Mouse (Mus musculus): ENCODE data around the gene Hsdl2. TPM values are rescaled to one million over a fixed set of nuclear protein-coding genes. Genes with fewer than 3 reads are reported as not detected.
A peak's percentile ranks its signal among the peaks of the same experiment; 100 is the strongest.

Gene Hsdl2
- polyA plus RNA-seq, 1 experiment from 2014 or later: 17.7 TPM

DNA sequence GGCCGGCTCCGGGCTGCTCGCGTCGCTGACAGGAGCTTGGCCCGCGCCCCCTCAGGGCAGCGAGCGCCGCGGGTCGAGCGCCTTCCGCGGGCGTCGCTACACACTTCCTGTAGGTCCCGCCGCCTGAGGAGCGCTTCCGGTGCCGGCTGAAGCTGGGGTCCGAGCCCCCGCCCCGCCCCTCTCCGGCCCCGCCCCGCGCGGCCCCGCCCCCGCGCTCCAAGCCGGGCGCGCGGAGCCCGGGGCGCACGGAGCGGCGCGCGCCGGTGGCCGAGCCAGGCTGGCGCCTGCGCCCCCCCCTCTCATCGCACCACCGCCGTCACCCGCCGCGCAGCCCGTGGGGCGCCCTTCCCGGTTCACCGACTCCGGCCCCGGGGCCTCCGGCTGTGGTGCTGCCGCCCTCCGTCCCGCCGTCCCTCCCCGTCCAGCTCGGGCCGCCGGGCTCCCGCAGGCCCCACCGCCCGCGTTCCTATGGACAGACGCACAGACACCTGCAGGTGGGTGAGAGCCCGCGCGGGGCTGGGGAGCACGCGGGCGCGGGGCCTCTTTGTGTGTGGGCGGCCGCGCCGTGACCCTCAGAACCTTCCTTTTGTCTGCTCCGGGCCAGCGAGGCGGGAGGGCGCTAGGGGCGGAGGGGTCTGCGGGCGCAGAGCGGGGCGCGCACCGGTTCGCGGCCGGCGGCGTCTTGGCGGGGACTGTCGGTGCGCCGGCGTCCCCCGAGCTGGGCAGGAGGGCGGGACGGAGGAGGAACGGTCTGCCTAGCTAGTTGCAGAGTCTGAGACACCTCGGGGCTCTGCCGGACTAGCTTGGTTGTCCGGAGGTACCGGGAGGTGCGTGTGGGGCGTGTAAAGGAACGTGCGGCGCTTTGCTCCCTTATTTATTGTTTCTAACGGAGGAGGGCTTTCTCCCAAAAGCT, 44.9 kb downstream of the Hsdl2 start, which contains the start of gene E130308A19Rik:
Gene E130308A19Rik (plus strand): TSS at position 214 of the 913 bp plus-strand sequence.
- no peaks in the 10 kb centered on the region for H3K4me1 ChIP-seq (ENCODE audit: insufficient read depth)
- peak within 1 kb of the TSS; percentile 87 for H3K9ac ChIP-seq
- H3K27me3 ChIP-seq (ENCODE audit: insufficient read depth, low read length): no peaks in the 10 kb centered on the region
- no peaks in the 10 kb centered on the region for H3K9me3 ChIP-seq (ENCODE audit: low read depth, low read length)
- H3K4me3 ChIP-seq (ENCODE audit: low read depth, low read length): peak within 1 kb of the TSS; percentile 87
- TF ChIP-seq CTCF (IDR thresholded peaks at IDR 0.05; ENCODE audit: low read depth): no peak
- H3K27ac ChIP-seq (ENCODE audit: low read depth): peak within 1 kb of the TSS; percentile 76
- DNase-seq: peak; percentile 91
- peak within 1 kb of the TSS; percentile 86 for H3K4me2 ChIP-seq
- ATAC-seq (ENCODE audit: insufficient read depth): peak; percentile 93
- WGBS: under 1% methylated on average over 119 of the region's 120 CpGs
- H3K36me3 ChIP-seq (ENCODE audit: insufficient read depth): no peaks in the 10 kb centered on the region

DNA sequence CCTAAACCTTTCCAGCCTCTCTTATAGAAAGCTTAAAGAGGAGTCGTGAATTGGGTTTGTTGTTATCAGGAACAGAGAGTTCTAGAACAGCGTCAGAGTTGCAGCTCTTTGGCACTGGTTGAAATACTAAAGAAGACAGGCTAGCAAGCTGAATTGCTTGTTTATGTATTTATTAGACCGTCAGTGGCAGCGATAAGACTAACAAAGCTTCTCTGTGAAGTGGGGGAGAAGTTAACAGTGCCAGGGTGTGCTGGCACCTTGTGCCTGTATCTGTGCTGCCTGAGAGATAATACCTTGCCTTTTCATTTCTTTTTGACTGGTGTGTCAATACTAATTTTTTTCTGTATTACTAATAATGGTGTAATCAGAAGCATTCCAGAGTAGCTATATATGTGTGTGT, 46.9 kb downstream of the Hsdl2 start:
- DNase-seq: no peak
- no peak for TF ChIP-seq CTCF (IDR thresholded peaks at IDR 0.05; ENCODE audit: low read depth)
- Histone ChIP-seq H3K4me3 (ENCODE audit: low read depth, low read length) (no peak overlapping the region), H3K27me3 (ENCODE audit: insufficient read depth, low read length) (no peaks in the 10 kb centered on the region), H3K4me1 (ENCODE audit: insufficient read depth) (no peaks in the 10 kb centered on the region), H3K9ac (no peak overlapping the region), H3K4me2 (peak overlapping the region; percentile 29; the same call in 1 of the 2 replicates), H3K9me3 (ENCODE audit: low read depth, low read length) (no peaks in the 10 kb centered on the region), H3K36me3 (ENCODE audit: insufficient read depth) (no peaks in the 10 kb centered on the region), H3K27ac (ENCODE audit: low read depth) (no peak overlapping the region)
- 37% methylated on average over 4 of the region's 4 CpGs for WGBS
- ATAC-seq (ENCODE audit: insufficient read depth): no peak

DNA sequence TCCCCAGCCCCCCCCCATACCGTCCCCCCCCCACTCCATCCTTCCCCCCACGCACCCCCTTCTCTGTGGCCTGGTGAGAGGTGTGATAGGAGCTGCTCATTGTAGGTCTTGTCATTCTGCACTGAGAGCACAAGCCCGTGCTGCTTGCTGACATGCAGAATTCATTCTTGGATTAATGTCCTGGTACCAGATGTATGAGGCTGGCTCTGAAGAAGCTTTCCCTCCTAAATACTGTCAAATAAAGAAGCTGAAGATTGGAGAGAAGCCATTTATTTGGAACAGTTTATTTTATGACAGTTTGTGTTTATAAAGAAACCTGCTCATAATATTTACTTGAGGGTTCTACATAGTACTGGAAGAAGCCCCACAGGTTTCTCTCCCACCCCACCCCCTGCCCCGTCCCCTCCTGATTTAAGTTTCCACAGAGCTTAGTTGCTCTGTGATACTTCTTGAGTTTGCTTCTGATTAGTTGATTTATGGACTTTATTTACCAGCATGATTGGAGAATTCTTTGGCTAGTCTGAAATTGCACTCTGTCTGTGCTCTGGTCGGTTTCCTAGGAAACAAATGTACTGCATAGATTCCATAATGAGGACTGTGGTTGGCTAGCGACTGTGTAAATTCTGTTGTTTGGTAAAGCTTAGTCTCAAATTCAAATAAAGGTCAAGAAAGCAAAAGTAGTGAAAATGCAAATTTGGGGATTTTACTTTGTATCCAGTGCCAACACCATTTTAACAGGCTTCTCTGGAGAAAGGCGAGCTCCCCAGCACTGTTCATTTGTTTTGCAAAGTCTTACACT, 47.9 kb downstream of the Hsdl2 start:
- TF ChIP-seq CTCF (IDR thresholded peaks at IDR 0.05; ENCODE audit: low read depth): no peak
- Histone ChIP-seq H3K9ac (no peak overlapping the region), H3K4me3 (ENCODE audit: low read depth, low read length) (no peak overlapping the region), H3K36me3 (ENCODE audit: insufficient read depth) (no peaks in the 10 kb centered on the region), H3K27me3 (ENCODE audit: insufficient read depth, low read length) (no peaks in the 10 kb centered on the region), H3K4me1 (ENCODE audit: insufficient read depth) (no peaks in the 10 kb centered on the region), H3K27ac (ENCODE audit: low read depth) (no peak overlapping the region), H3K9me3 (ENCODE audit: low read depth, low read length) (no peaks in the 10 kb centered on the region), H3K4me2 (peak overlapping the region; percentile 2; the same call in 1 of the 2 replicates)
- ATAC-seq (ENCODE audit: insufficient read depth) (no peak), DNase-seq (peak; percentile 66)
- 13% methylated on average over 7 of the region's 7 CpGs for WGBS

DNA sequence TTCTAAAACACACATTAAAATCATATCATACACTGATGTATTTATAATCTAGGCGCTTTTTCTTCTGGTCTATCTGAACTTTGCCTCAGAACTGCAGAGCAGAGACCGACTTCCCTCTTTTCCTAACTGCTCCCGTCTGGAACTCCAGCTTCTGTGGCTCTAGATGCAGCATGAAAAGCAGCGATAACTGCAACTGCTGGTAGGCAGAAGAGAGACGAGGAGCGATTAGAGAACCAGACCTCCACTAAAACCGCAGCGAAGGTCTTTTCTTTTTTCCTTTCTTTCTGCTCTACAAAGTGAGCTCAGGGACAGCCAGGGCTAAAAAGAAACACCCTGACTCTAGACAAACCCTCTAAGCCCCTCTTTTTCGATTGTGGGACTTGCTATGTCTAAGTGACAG, 48.8 kb downstream of the Hsdl2 start:
- Histone ChIP-seq H3K4me3 (ENCODE audit: low read depth, low read length) (no peak overlapping the region), H3K9me3 (ENCODE audit: low read depth, low read length) (no peaks in the 10 kb centered on the region), H3K36me3 (ENCODE audit: insufficient read depth) (no peaks in the 10 kb centered on the region), H3K27me3 (ENCODE audit: insufficient read depth, low read length) (no peaks in the 10 kb centered on the region), H3K4me2 (no peak overlapping the region), H3K27ac (ENCODE audit: low read depth) (no peak overlapping the region), H3K4me1 (ENCODE audit: insufficient read depth) (no peaks in the 10 kb centered on the region), H3K9ac (no peak overlapping the region)
- TF ChIP-seq CTCF (IDR thresholded peaks at IDR 0.05; ENCODE audit: low read depth): no peak
- DNase-seq: no peak
- ATAC-seq (ENCODE audit: insufficient read depth): no peak
- WGBS: 57% methylated on average over 9 of the region's 9 CpGs

DNA sequence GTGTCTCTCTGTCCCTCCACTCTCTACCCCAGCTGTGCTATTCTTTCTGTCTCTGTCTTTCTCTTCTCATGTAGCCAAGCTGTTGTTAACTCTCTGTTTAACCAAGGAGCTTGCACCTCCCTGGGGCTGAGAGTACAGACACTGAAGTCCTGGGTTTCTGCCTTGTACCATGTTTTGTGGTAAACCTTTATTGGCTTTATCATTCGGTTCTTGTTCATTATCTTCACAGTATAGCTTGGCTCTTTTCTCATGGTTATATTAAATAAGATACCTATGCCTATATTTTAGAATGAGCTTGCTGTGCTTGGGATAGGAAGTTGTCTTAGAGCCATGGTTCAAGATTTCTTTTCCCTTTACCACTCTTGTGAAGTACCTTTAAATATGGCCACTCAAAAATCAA, 53.2 kb downstream of the Hsdl2 start:
- Histone ChIP-seq H3K9ac (no peak overlapping the region), H3K9me3 (ENCODE audit: low read depth, low read length) (no peaks in the 10 kb centered on the region), H3K27ac (ENCODE audit: low read depth) (no peak overlapping the region), H3K36me3 (ENCODE audit: insufficient read depth) (no peaks in the 10 kb centered on the region), H3K4me3 (ENCODE audit: low read depth, low read length) (no peak overlapping the region), H3K27me3 (ENCODE audit: insufficient read depth, low read length) (no peaks in the 10 kb centered on the region), H3K4me1 (ENCODE audit: insufficient read depth) (peaks cover 4% of the 10 kb centered on the region; the same call in 1 of the 2 replicates), H3K4me2 (no peak overlapping the region)
- TF ChIP-seq CTCF (IDR thresholded peaks at IDR 0.05; ENCODE audit: low read depth): no peak
- ATAC-seq (ENCODE audit: insufficient read depth) (no peak), DNase-seq (no peak)
- WGBS: 65% methylated on average over 1 of the region's 1 CpGs

DNA sequence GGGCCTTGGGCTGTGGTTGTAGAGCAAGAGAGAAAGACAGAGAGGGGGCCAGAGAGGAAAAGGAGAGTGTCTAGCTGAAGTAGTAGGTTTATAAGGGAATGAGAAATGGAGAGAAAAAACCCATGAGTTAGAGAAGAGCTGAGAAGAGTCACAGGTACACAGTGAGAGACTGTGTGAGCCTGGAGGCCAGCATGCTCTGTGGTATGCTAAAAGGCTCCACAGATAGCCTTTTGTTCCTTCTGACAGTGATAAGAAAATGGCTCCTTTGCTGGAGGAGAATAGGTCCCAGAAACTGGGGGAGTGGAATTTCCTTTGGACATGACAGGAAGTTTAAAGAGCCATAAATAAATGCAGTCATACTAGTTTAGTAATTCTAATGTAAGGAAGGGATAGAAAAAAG, 57.8 kb downstream of the Hsdl2 start:
- Histone ChIP-seq H3K27ac (ENCODE audit: low read depth) (peak overlapping the region; percentile 46; the same call in 1 of the 2 replicates), H3K9me3 (ENCODE audit: low read depth, low read length) (no peaks in the 10 kb centered on the region), H3K4me2 (no peak overlapping the region), H3K4me3 (ENCODE audit: low read depth, low read length) (no peak overlapping the region), H3K4me1 (ENCODE audit: insufficient read depth) (peaks cover 11% of the 10 kb centered on the region; the same call in 1 of the 2 replicates), H3K27me3 (ENCODE audit: insufficient read depth, low read length) (no peaks in the 10 kb centered on the region), H3K36me3 (ENCODE audit: insufficient read depth) (no peaks in the 10 kb centered on the region), H3K9ac (no peak overlapping the region)
- DNase-seq: no peak
- no peak for TF ChIP-seq CTCF (IDR thresholded peaks at IDR 0.05; ENCODE audit: low read depth)
- no peak for ATAC-seq (ENCODE audit: insufficient read depth)

DNA sequence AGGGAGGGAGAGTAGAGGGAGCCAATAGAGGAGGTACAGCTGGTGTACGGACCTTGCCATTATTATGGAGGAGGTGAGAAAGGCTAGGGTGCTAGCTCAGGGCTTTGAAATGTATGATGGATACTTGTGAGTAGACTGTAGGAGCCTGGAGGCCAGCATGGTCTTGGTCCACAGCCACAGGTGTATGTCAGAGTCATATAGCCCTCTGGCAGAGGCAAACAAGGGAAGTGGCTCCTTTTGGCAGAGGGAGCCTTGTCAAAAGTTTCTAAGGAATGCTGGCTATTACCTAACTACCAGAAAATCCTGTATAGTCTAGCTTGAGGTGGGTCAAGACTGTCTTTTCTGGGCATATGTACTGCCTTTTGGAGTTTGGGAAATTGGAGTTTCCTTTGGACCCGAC, 59.4 kb downstream of the Hsdl2 start:
- Histone ChIP-seq H3K9me3 (ENCODE audit: low read depth, low read length) (no peaks in the 10 kb centered on the region), H3K4me1 (ENCODE audit: insufficient read depth) (peaks cover 11% of the 10 kb centered on the region; the same call in 1 of the 2 replicates), H3K27me3 (ENCODE audit: insufficient read depth, low read length) (no peaks in the 10 kb centered on the region), H3K4me3 (ENCODE audit: low read depth, low read length) (no peak overlapping the region), H3K27ac (ENCODE audit: low read depth) (no peak overlapping the region), H3K9ac (no peak overlapping the region), H3K4me2 (no peak overlapping the region), H3K36me3 (ENCODE audit: insufficient read depth) (no peaks in the 10 kb centered on the region)
- ATAC-seq (ENCODE audit: insufficient read depth): peak; percentile 47; the same call in 1 of the 2 replicates
- 59% methylated on average over 2 of the region's 2 CpGs for WGBS
- no peak for TF ChIP-seq CTCF (IDR thresholded peaks at IDR 0.05; ENCODE audit: low read depth)
- DNase-seq: peak; percentile 15
